Mouse (Mus musculus): Measurements from ENCODE around the gene Ppfibp2. TPM values are rescaled to one million over a fixed set of nuclear protein-coding genes. Genes with fewer than 3 reads are reported as not detected.

The Ppfibp2 gene
- total RNA-seq, 2 experiments from 2014 or later: 6.0 TPM

- peak; percentile 39 to 73 for DNase-seq (ENCODE audit: extremely low spot score in 1 of 2, low spot score in 1 of 2)
Observed at GRCm38 (mm10) chr7:107661189-107661842, 66.3 kb downstream of the Ppfibp2 start.

DNA sequence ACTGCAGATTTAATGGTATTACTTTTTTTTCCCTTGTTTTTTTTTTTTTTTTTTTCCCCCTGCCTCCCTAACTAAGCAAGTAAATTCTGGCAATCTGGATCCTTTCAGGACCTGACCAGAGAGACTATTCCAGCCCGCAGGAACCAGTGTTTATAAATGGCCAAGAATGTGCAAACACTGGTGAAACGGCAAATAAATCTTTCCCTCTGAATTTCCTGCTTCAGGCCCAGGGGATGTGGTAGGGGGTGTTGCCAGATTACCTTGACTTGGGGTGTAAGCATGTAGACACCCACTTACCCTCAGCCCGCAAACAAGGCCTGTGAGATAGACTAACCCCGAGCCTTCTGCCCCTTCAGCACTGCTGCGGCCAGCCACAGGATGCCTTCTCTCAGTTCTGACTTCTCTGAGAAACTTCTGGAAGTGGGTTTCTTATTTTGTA is 66.9 kb downstream of the Ppfibp2 start:
- DNase-seq (ENCODE audit: extremely low spot score in 1 of 2, low spot score in 1 of 2): no peak

DNA sequence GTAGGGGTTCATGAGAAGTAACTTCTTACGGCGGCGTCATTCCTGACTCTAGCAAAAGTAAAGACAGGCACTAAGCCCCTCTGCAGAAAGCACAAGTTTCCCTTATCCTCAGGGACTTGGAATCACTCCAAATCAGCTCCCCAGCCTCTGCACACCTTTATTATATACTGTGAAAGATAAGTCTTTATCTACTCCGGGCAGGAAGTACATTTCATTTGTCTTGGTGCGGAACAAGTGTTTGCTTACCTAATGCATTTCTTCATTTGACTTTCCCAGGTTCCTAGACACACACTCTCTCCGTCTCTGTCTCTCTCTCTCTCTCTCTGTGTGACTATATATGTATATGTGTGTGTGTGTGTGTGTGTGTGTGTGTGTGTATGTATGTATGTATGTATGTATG is 68.6 kb downstream of the Ppfibp2 start:
- DNase-seq (ENCODE audit: extremely low spot score in 1 of 2, low spot score in 1 of 2): no peak

GRCm38 (mm10) chr7:107664063-107665056 is 69.4 kb downstream of the Ppfibp2 start:
- no peak for DNase-seq (ENCODE audit: extremely low spot score in 1 of 2, low spot score in 1 of 2)

GRCm38 (mm10) chr7:107665221-107665585 is 70.2 kb downstream of the Ppfibp2 start:
- no peak for DNase-seq (ENCODE audit: extremely low spot score in 1 of 2, low spot score in 1 of 2)

DNA sequence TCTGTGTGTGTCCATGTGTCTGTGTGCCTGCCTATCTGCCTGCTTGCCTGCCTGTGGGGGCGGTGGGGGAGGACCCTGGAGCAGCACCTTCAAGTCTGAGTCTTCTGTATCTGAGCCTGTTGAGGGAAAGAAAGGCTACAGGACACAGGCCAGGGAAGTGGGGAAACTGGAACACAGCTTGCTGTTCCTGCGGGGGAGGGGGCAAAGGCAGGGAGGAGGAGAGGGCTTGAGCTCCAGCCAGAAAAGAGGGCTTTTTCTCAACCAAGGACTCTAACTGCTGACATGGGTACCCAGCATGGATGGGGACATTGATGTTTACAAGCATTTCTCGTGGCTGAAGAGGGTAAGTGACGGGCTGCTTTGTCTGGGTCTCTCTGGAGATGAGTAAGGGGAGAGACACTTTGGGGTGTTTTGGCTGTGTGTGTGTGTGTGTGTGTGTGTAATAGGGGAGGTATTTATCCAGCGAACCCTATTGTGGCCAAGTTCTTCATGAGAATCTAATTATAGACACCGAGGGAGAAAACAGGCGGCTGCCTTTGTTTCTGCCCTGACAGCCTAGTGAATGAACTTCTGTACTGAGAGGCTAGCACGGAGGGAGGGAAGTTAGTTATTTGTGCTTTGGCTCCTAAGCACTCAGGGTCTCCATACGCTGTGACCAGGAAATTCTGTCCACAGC is 70.7 kb downstream of the Ppfibp2 start:
- peak in 1 of 2 experiments; percentile 15 for DNase-seq (ENCODE audit: extremely low spot score in 1 of 2, low spot score in 1 of 2)

- DNase-seq (ENCODE audit: extremely low spot score in 1 of 2, low spot score in 1 of 2): no peak
Observed at GRCm38 (mm10) chr7:107666262-107666902, 71.4 kb downstream of the Ppfibp2 start.

- DNase-seq (ENCODE audit: extremely low spot score in 1 of 2, low spot score in 1 of 2): no peak
Observed at GRCm38 (mm10) chr7:107668514-107668913, 73.5 kb downstream of the Ppfibp2 start.

GRCm38 (mm10) chr7:107675224-107675623 is 80.2 kb downstream of the Ppfibp2 start:
- DNase-seq (ENCODE audit: extremely low spot score in 1 of 2, low spot score in 1 of 2): no peak

- no peak for DNase-seq (ENCODE audit: extremely low spot score in 1 of 2, low spot score in 1 of 2)
Observed at GRCm38 (mm10) chr7:107680151-107680852, 85.3 kb downstream of the Ppfibp2 start.

GRCm38 (mm10) chr7:107681306-107681705 is 86.3 kb downstream of the Ppfibp2 start:
- DNase-seq (ENCODE audit: extremely low spot score in 1 of 2, low spot score in 1 of 2): no peak

DNA sequence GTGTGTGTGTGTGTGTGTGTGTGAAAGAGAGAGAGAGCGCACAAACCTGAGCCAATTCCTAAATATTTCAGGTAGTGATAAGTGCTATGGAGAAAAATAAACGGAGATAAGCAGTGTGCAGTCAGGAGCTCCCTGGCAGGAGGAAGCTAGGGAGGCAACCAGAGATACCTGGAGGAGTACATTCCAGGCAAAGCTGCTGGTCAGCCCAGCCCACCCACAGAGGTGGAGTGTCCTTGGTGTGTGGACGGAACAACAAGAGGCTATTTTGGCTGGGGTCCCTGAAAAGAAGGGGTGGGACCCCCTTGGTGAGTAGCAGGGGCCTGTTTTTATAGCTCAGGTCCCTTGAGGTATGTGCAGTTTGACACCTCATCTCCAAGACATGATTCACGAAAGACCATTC is 88.2 kb downstream of the Ppfibp2 start:
- no peak for DNase-seq (ENCODE audit: extremely low spot score in 1 of 2, low spot score in 1 of 2)

- no peak for DNase-seq (ENCODE audit: extremely low spot score in 1 of 2, low spot score in 1 of 2)
Observed at GRCm38 (mm10) chr7:107683622-107684021, 88.6 kb downstream of the Ppfibp2 start.

DNA sequence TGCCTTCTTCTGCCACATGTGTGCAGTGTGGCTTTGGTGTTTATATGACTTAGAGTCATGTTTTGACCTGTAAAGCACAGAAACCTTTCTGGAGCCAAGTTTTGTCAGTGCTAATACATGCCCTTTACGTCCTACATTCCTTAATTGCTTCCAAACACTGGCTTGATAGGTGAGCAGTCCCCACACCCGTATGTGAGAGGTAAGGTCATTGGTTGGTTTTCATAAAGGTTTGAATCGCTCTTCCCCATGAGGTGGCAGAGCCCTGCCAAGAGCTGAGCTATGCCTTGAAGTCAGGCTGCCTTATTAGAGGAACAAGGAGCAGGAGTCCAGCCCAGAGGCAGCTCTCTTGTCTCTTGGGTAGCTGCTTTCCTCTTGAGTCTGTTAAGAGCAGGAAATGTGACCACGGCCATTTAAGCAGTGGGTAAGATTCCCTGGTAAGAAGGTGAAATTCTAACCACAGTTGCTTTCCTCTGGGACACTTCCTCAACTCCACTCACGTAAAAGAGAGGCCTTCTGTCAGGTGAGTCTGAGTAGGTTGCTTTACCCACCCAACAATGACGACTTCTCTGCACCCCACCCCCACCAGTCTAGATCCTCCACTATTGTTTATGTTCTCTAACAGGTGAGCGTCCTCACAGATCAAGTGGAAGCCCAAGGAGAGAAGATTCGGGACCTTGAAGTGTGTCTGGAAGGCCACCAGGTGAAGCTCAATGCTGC is 90.4 kb downstream of the Ppfibp2 start:
- DNase-seq (ENCODE audit: extremely low spot score in 1 of 2, low spot score in 1 of 2): no peak

GRCm38 (mm10) chr7:107685955-107686285 is 90.9 kb downstream of the Ppfibp2 start:
- DNase-seq (ENCODE audit: extremely low spot score in 1 of 2, low spot score in 1 of 2): no peak

GRCm38 (mm10) chr7:107687412-107687811 is 92.4 kb downstream of the Ppfibp2 start:
- DNase-seq (ENCODE audit: extremely low spot score in 1 of 2, low spot score in 1 of 2): no peak

- no peak for DNase-seq (ENCODE audit: extremely low spot score in 1 of 2, low spot score in 1 of 2)
Observed at GRCm38 (mm10) chr7:107688040-107688439, 93.0 kb downstream of the Ppfibp2 start.

DNA sequence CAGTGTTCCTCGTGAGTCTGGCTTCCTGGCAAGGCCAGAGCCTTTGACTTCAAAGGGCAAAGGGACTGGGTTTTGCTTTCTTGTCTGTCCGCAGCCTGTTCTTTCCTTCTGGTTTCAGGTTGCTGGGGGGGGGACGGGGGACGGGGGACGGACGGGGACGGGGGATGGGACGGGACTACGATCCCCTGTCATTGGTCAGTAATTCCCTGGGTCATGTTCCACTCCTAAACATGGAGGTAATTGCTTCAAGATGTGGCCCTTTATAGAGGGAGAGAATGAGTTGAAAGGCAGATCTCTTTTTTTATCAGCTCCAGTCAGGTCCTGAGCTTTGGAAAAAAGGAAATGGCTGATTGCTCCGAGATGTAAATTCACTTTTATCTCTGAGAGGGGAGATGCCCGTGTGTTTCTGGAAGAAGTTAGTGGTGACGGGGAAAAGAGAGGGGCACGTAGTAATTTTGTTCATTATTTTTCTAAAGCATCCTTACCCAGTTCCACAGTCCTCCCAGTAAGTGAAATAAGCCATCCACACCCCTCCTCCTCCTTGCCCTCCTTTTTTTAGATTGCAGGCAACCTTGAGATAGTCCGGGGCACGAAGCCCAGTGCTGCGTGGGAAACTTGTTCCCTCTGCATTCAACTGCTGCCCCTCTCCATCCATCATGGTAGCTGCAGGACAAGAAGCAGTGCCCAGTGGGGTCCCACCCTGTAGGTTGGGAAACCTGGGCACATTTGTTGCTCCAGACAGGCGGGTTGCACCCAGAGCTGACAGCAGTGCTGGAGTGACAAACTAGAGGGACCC is 95.6 kb downstream of the Ppfibp2 start:
- DNase-seq (ENCODE audit: extremely low spot score in 1 of 2, low spot score in 1 of 2): no peak

DNA sequence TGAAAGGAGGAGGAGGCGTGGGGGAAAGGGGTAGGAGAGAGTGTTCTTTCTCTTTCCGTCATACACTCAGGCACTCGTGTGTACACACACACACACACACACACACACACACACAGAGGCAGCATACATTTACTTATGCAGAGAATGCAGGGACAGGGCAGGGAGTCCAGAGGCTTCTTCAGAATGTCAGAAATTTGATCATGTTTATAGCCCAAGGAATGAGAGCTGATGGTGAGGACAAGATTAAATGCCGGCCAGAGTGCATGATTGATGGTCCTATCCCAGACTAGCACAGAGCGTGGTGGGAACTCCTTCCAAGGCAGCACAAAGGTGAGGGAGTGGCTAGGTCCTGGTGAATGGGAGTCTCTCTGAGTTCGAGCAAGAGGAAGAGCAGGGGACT is 96.5 kb downstream of the Ppfibp2 start:
- DNase-seq (ENCODE audit: extremely low spot score in 1 of 2, low spot score in 1 of 2): no peak

All from layer of hippocampus, postnatal 25 days (tissue).